Mouse (Mus musculus) liver, embryonic 14.5 days (tissue): ENCODE data around the gene Slfn8. TPM values are rescaled to one million over a fixed set of nuclear protein-coding genes. Genes with fewer than 3 reads are reported as not detected.

Source experiments
- ATAC-seq: fragments of 200-750 bp; cut with Nextera tagmentation; 2 replicates; pipeline ENCODE4 v1.8.0; 2017; ENCODE audit warnings: moderate number of reproducible peaks, mild to moderate bottlenecking, moderate library complexity; ENCODE audit not compliant: insufficient read depth
- DNase-seq, 3 experiments: peaks; one replicate each; pipeline ENCODE4 v3.0.0-alpha.2; 2012 to 2013; ENCODE audit warnings: low read depth in 3 of 3, low spot score in 3 of 3
- H3K27ac ChIP-seq: fragments of 300-500 bp; sonication (generic); 2 replicates; pipeline ENCODE4 v1.5.1; 2014; ENCODE audit warnings: moderate library complexity, mild to moderate bottlenecking, control low read depth, inconsistent platforms
- H3K27me3 ChIP-seq: fragments of 300-500 bp; sonication (generic); 2 replicates; pipeline ENCODE4 v1.6.1; 2014; ENCODE audit warnings: mild to moderate bottlenecking, low read length, moderate library complexity; ENCODE audit not compliant: control insufficient read depth, insufficient read depth
- H3K36me3 ChIP-seq: fragments of 300-500 bp; sonication (generic); replicated peaks from 2 replicates; pipeline ENCODE4 v1.6.1; 2014; ENCODE audit warnings: low read depth; ENCODE audit not compliant: control insufficient read depth, insufficient read depth
- H3K4me1 ChIP-seq, 2 experiments: fragments of 200-500 bp in 1 of 2; fragments of 300-500 bp in 1 of 2; sonication (generic) in 1 of 2; replicated peaks; 2 replicates each; pipeline ENCODE4 v1.6.1; 2012 to 2014; ENCODE audit warnings: antibody characterized with exemption in 1 of 2, inconsistent platforms in 1 of 2, low read length in 1 of 2; ENCODE audit not compliant: control insufficient read depth in 2 of 2, insufficient read depth in 2 of 2
- H3K4me2 ChIP-seq: fragments of 300-500 bp; sonication (generic); 2 replicates; pipeline ENCODE4 v1.6.1; 2014; ENCODE audit warnings: low read depth, mild to moderate bottlenecking, control low read depth, moderate library complexity
- H3K4me3 ChIP-seq, 2 experiments: fragments of 200-500 bp in 1 of 2; fragments of 300-500 bp in 1 of 2; sonication (generic) in 1 of 2; 2 replicates each; pipeline ENCODE4 v1.5.1; 2012 to 2014; ENCODE audit warnings: low read depth in 2 of 2, low read length in 2 of 2, mild to moderate bottlenecking in 2 of 2, control low read depth in 1 of 2, inconsistent platforms in 1 of 2, moderate library complexity in 1 of 2; ENCODE audit not compliant: insufficient read depth in 1 of 2
- H3K9ac ChIP-seq: fragments of 300-500 bp; sonication (generic); replicated peaks from 2 replicates; pipeline ENCODE4 v1.6.1; 2014; ENCODE audit warnings: mild to moderate bottlenecking, control low read depth, moderate library complexity
- H3K9me3 ChIP-seq: fragments of 300-500 bp; sonication (generic); 2 replicates; pipeline ENCODE4 v1.6.1; 2016; ENCODE audit warnings: low read length, mixed read lengths; ENCODE audit not compliant: control insufficient read depth
- CTCF ChIP-seq: IDR thresholded peaks from 2 replicates; pipeline ENCODE4 v1.5.1; 2016; ENCODE audit warnings: antibody characterized with exemption, low read depth, control low read depth
- EP300 ChIP-seq: IDR thresholded peaks from 2 replicates; pipeline ENCODE4 v1.6.1; 2016; ENCODE audit warnings: antibody characterized with exemption, low read depth
- WGBS: fragments of 180-500 bp; shearing (Covaris S2); extraction: QIAGEN DNeasy Blood & Tissue Kit; methylation state at CpG from one replicate; pipeline ENCODE4 v1.1.7; 2014; ENCODE audit not compliant: insufficient replicate concordance; 5-methylcytosine and 5-hydroxymethylcytosine counted together
- polyA plus RNA-seq, 2 experiments: library from polyadenylated mRNA; depleted of rRNA in 1 of 2; stranded (reverse) in 1 of 2; unstranded in 1 of 2; fragments of >200 nt; fragmentation: Nextera tagmentation in 1 of 2; extraction: Ambion mirVana in 1 of 2; gene quantifications; 2 replicates each; pipeline versions ENCODE4 v1.2.1 to v1.2.3; 2012 to 2014

Gene Slfn8
- polyA plus RNA-seq, 2 experiments: 0.18 to 0.22 TPM

- Histone ChIP-seq H3K9me3 (no peaks in the 10 kb centered on the region), H3K36me3 (no peaks in the 10 kb centered on the region), H3K9ac (no peak overlapping the region), H3K27me3 (no peaks in the 10 kb centered on the region), H3K4me2 (no peak overlapping the region), H3K4me3 (no peak overlapping the region), H3K27ac (no peak overlapping the region), H3K4me1 (no peaks in the 10 kb centered on the region)
- ATAC-seq (no peak), DNase-seq (no peak)
- TF ChIP-seq EP300 (no peak), CTCF (no peak)
- WGBS: 57% methylated on average over 8 of the region's 8 CpGs
These were observed 58.4 kb downstream of the Slfn8 start for GRCm38 (mm10) chr11:82962215-82962614.

- Histone ChIP-seq H3K27ac (no peak overlapping the region), H3K9me3 (no peaks in the 10 kb centered on the region), H3K4me3 (no peak overlapping the region), H3K4me2 (no peak overlapping the region), H3K4me1 (no peaks in the 10 kb centered on the region), H3K9ac (no peak overlapping the region), H3K36me3 (no peaks in the 10 kb centered on the region), H3K27me3 (no peaks in the 10 kb centered on the region)
- ATAC-seq (no peak), DNase-seq (no peak)
- TF ChIP-seq CTCF: no peak
- 37% methylated on average over 2 of the region's 2 CpGs for WGBS
These were observed 58.9 kb downstream of the Slfn8 start for GRCm38 (mm10) chr11:82961743-82962142.

- H3K9ac ChIP-seq: no peak overlapping the region
- 11% methylated on average over 4 of the region's 4 CpGs for WGBS
- H3K4me1 ChIP-seq: no peaks in the 10 kb centered on the region
- H3K4me3 ChIP-seq: no peak overlapping the region
- H3K27me3 ChIP-seq: no peaks in the 10 kb centered on the region; the same call in 1 of the 2 replicates
- no peaks in the 10 kb centered on the region for H3K9me3 ChIP-seq
- no peak for TF ChIP-seq EP300
- peak; percentile 71 for TF ChIP-seq CTCF
- H3K27ac ChIP-seq: no peak overlapping the region
- no peak for DNase-seq
- H3K36me3 ChIP-seq: no peaks in the 10 kb centered on the region
- ATAC-seq: no peak
- H3K4me2 ChIP-seq: no peak overlapping the region
These were observed 61.0 kb downstream of the Slfn8 start for GRCm38 (mm10) chr11:82959613-82960012.

GRCm38 (mm10) chr11:82956925-82957324, 63.7 kb downstream of the Slfn8 start:
- H3K9me3 ChIP-seq: no peaks in the 10 kb centered on the region
- ATAC-seq (no peak), DNase-seq (no peak)
- H3K4me3 ChIP-seq: no peak overlapping the region
- H3K9ac ChIP-seq: no peak overlapping the region
- TF ChIP-seq CTCF (no peak), EP300 (no peak)
- no peaks in the 10 kb centered on the region for H3K4me1 ChIP-seq
- peaks cover 12% of the 10 kb centered on the region for H3K27me3 ChIP-seq
- H3K4me2 ChIP-seq: no peak overlapping the region
- no peaks in the 10 kb centered on the region for H3K36me3 ChIP-seq
- WGBS: 30% methylated on average over 10 of the region's 10 CpGs
- no peak overlapping the region for H3K27ac ChIP-seq

GRCm38 (mm10) chr11:82954631-82955030, 66.0 kb downstream of the Slfn8 start:
- Histone ChIP-seq H3K4me2 (no peak overlapping the region), H3K27me3 (peaks cover 32% of the 10 kb centered on the region), H3K4me3 (no peak overlapping the region), H3K9ac (no peak overlapping the region), H3K36me3 (no peaks in the 10 kb centered on the region), H3K27ac (no peak overlapping the region), H3K4me1 (no peaks in the 10 kb centered on the region), H3K9me3 (no peaks in the 10 kb centered on the region)
- TF ChIP-seq EP300: no peak
- TF ChIP-seq CTCF: no peak
- ATAC-seq: no peak
- no peak for DNase-seq
- WGBS: 58% methylated on average over 6 of the region's 6 CpGs
